Mouse (Mus musculus) liver, postnatal 0 days (tissue): ENCODE data around the gene Mctp1.

Experiments
- CTCF ChIP-seq: sonication (generic); IDR thresholded peaks from 2 replicates; pipeline ENCODE4 v1.5.1; 2016; ENCODE audit warnings: antibody characterized with exemption, low read depth
- EP300 ChIP-seq: IDR thresholded peaks from 2 replicates; pipeline ENCODE4 v1.6.1; 2016; ENCODE audit warnings: antibody characterized with exemption, low read depth, mild to moderate bottlenecking

GRCm38 (mm10) chr13:76420111-76420510 lies 35.8 kb downstream of the Mctp1 start:
- TF ChIP-seq CTCF (no peak), EP300 (no peak)
